Mouse (Mus musculus) bone marrow macrophage, adult 2 months (primary cell): ENCODE measurements around the gene Gcgr.

Experiments used
- CTCF ChIP-seq: IDR thresholded peaks from 2 replicates; pipeline ENCODE4 v1.5.1; 2012; ENCODE audit warnings: low read depth, mild to moderate bottlenecking, low read length, moderate library complexity
- POLR2A ChIP-seq: IDR thresholded peaks from 2 replicates; pipeline ENCODE4 v1.6.1; 2012; ENCODE audit warnings: mild to moderate bottlenecking, low read depth, low read length, borderline replicate concordance

DNA sequence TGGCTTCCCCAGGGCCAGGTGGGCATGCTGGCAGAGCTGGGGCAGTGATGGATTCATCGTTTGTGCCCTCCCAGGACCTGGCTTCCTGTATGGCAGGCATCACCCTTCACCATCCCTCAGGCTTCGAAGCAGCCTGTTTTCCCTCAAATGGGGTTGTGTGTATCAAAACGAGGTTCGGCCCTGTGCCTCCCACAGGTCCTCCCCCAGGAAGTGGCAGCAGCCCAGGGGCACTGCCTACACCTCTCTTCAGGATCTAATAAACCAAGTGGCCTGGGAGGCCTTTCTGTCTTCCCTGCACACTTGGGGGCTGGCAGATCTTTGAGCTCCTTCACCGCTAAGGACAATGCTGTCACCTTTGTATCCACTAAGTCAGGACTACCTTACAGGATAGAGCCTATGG, 31.6 kb upstream of the Gcgr start:
- TF ChIP-seq POLR2A, result no peak
- no peak for TF ChIP-seq CTCF
